Mouse (Mus musculus) embryonic facial prominence, embryonic 11.5 days (tissue): ENCODE results near the gene Rprd2. TPM values are rescaled to one million over a fixed set of nuclear protein-coding genes. Genes with fewer than 3 reads are reported as not detected.

ENCODE experiments used
- ATAC-seq: fragments of 200-750 bp; cut with Nextera tagmentation; replicated peaks from 2 replicates; pipeline ENCODE4 v1.8.0; 2017; ENCODE audit warnings: low read depth; ENCODE audit not compliant: insufficient number of reproducible peaks, low FRiP score, low TSS enrichment
- DNase-seq: peaks from one replicate; pipeline ENCODE4 v3.0.0-alpha.2; 2015; ENCODE audit warnings: low spot score
- H3K27ac ChIP-seq: fragments of 300-500 bp; sonication (generic); replicated peaks from 2 replicates; pipeline ENCODE4 v1.5.1; 2014; ENCODE audit warnings: mild to moderate bottlenecking, low read depth, low read length, control low read depth
- H3K27me3 ChIP-seq: fragments of 300-500 bp; sonication (generic); 2 replicates; pipeline ENCODE4 v1.6.1; 2014; ENCODE audit warnings: mild to moderate bottlenecking, low read length, moderate library complexity, mixed read lengths; ENCODE audit not compliant: control insufficient read depth, insufficient read depth
- H3K36me3 ChIP-seq: fragments of 300-500 bp; sonication (generic); replicated peaks from 2 replicates; pipeline ENCODE4 v1.6.1; 2014; ENCODE audit warnings: low read depth, mild to moderate bottlenecking, low read length, moderate library complexity, mixed read lengths; ENCODE audit not compliant: control insufficient read depth, insufficient read depth
- H3K4me1 ChIP-seq: fragments of 300-500 bp; sonication (generic); 2 replicates; pipeline ENCODE4 v1.6.1; 2014; ENCODE audit warnings: low read length, mixed read lengths; ENCODE audit not compliant: control insufficient read depth, insufficient read depth
- H3K4me2 ChIP-seq: fragments of 300-500 bp; sonication (generic); 2 replicates; pipeline ENCODE4 v1.6.1; 2014; ENCODE audit warnings: low read depth, mild to moderate bottlenecking, control low read depth, low read length, moderate library complexity
- H3K4me3 ChIP-seq: fragments of 300-500 bp; sonication (generic); 2 replicates; pipeline ENCODE4 v1.5.1; 2014; ENCODE audit warnings: low read depth, low read length, control low read depth
- H3K9ac ChIP-seq: fragments of 300-500 bp; sonication (generic); replicated peaks from 2 replicates; pipeline ENCODE4 v1.6.1; 2014; ENCODE audit warnings: mild to moderate bottlenecking, control low read depth, low read length
- H3K9me3 ChIP-seq: fragments of 300-500 bp; sonication (generic); replicated peaks from 2 replicates; pipeline ENCODE4 v1.6.1; 2016; ENCODE audit warnings: mild to moderate bottlenecking, low read length, inconsistent platforms, mixed read lengths; ENCODE audit not compliant: control insufficient read depth
- WGBS: fragments of 180-500 bp; shearing (Covaris S2); extraction: QIAGEN DNeasy Blood & Tissue Kit; methylation state at CpG from one replicate; pipeline ENCODE4 v1.1.7; 2014; 5-methylcytosine and 5-hydroxymethylcytosine counted together
- polyA plus RNA-seq: library from polyadenylated mRNA; unstranded; fragments of >200 nt; fragmentation: Nextera tagmentation; extraction: Ambion mirVana; gene quantifications from 2 replicates; pipeline ENCODE4 v1.2.1, GENCODE M21; 2014

Gene Rprd2
- polyA plus RNA-seq, 1 experiment from 2014 or later: 24.4 TPM

- Histone ChIP-seq H3K4me2 (no peak overlapping the region), H3K4me1 (no peaks in the 10 kb centered on the region), H3K9ac (no peak overlapping the region), H3K9me3 (no peaks in the 10 kb centered on the region), H3K27me3 (no peaks in the 10 kb centered on the region), H3K36me3 (peaks cover 20% of the 10 kb centered on the region), H3K27ac (no peak overlapping the region), H3K4me3 (no peak overlapping the region)
- DNase-seq (no peak), ATAC-seq (no peak)
- WGBS: 95% methylated on average over 2 of the region's 2 CpGs
Observed at GRCm38 (mm10) chr3:95839250-95839649, 20.6 kb upstream of the Rprd2 start.

- DNase-seq: no peak
- Histone ChIP-seq H3K36me3 (peaks cover 18% of the 10 kb centered on the region), H3K4me2 (no peak overlapping the region), H3K27ac (no peak overlapping the region), H3K4me1 (no peaks in the 10 kb centered on the region), H3K27me3 (no peaks in the 10 kb centered on the region), H3K4me3 (no peak overlapping the region), H3K9ac (no peak overlapping the region), H3K9me3 (no peaks in the 10 kb centered on the region)
- ATAC-seq: no peak
- 96% methylated on average over 4 of the region's 4 CpGs for WGBS
Observed at GRCm38 (mm10) chr3:95829053-95829452, 10.4 kb upstream of the Rprd2 start.

GRCm38 (mm10) chr3:95826275-95826674 lies 7.6 kb upstream of the Rprd2 start:
- Histone ChIP-seq H3K27me3 (no peaks in the 10 kb centered on the region), H3K27ac (no peak overlapping the region), H3K4me3 (no peak overlapping the region), H3K36me3 (peaks cover 12% of the 10 kb centered on the region), H3K4me2 (no peak overlapping the region), H3K9me3 (no peaks in the 10 kb centered on the region), H3K4me1 (no peaks in the 10 kb centered on the region), H3K9ac (no peak overlapping the region)
- WGBS: 71% methylated on average over 2 of the region's 2 CpGs
- DNase-seq: peak; percentile 3
- ATAC-seq: no peak

GRCm38 (mm10) chr3:95820046-95821010 lies 1.7 kb upstream of the Rprd2 start:
- peak overlapping the region; percentile 97 for H3K9ac ChIP-seq
- peak overlapping the region; percentile 85 for H3K4me3 ChIP-seq
- H3K4me1 ChIP-seq: no peaks in the 10 kb centered on the region; the same call in 1 of the 2 replicates
- no peaks in the 10 kb centered on the region for H3K27me3 ChIP-seq
- peak overlapping the region; percentile 47 for H3K4me2 ChIP-seq
- H3K27ac ChIP-seq: peak overlapping the region; percentile 96; the same call in 1 of the 2 replicates
- no peaks in the 10 kb centered on the region for H3K9me3 ChIP-seq
- WGBS: 50% methylated on average over 10 of the region's 10 CpGs
- DNase-seq: peak; percentile 2
- no peaks in the 10 kb centered on the region for H3K36me3 ChIP-seq
- no peak for ATAC-seq

GRCm38 (mm10) chr3:95819351-95819985 lies 805 bp upstream of the Rprd2 start:
- H3K4me1 ChIP-seq: no peaks in the 10 kb centered on the region; the same call in 1 of the 2 replicates
- H3K4me2 ChIP-seq: peak overlapping the region; percentile 47
- peak overlapping the region; percentile 99 for H3K27ac ChIP-seq
- H3K4me3 ChIP-seq: peak overlapping the region; percentile 85
- no peaks in the 10 kb centered on the region for H3K27me3 ChIP-seq
- DNase-seq (peak; percentile 100), ATAC-seq (peak; percentile 97)
- peak overlapping the region; percentile 97 for H3K9ac ChIP-seq
- H3K36me3 ChIP-seq: no peaks in the 10 kb centered on the region
- WGBS: under 1% methylated on average over 49 of the region's 49 CpGs
- no peaks in the 10 kb centered on the region for H3K9me3 ChIP-seq

- H3K27me3 ChIP-seq: no peaks in the 10 kb centered on the region
- under 1% methylated on average over 21 of the region's 21 CpGs for WGBS
- no peaks in the 10 kb centered on the region for H3K9me3 ChIP-seq
- peak overlapping the region; percentile 85 for H3K4me3 ChIP-seq
- H3K4me1 ChIP-seq: no peaks in the 10 kb centered on the region; the same call in 1 of the 2 replicates
- no peak for ATAC-seq
- H3K27ac ChIP-seq: peak overlapping the region; percentile 99
- H3K4me2 ChIP-seq: peak overlapping the region; percentile 73
- peak; percentile 67 for DNase-seq
- no peaks in the 10 kb centered on the region for H3K36me3 ChIP-seq
- peak overlapping the region; percentile 97 for H3K9ac ChIP-seq
Observed at GRCm38 (mm10) chr3:95818026-95818511, 594 bp downstream of the Rprd2 start.

GRCm38 (mm10) chr3:95816681-95817080 lies 2.0 kb downstream of the Rprd2 start:
- ATAC-seq (no peak), DNase-seq (no peak)
- Histone ChIP-seq H3K36me3 (no peaks in the 10 kb centered on the region), H3K4me3 (no peak overlapping the region), H3K4me2 (no peak overlapping the region), H3K27me3 (no peaks in the 10 kb centered on the region), H3K4me1 (no peaks in the 10 kb centered on the region; the same call in 1 of the 2 replicates), H3K9ac (no peak overlapping the region), H3K27ac (no peak overlapping the region), H3K9me3 (no peaks in the 10 kb centered on the region)
- 96% methylated on average over 3 of the region's 3 CpGs for WGBS
